Mouse (Mus musculus) embryonic facial prominence, embryonic 12.5 days (tissue): ENCODE results near the gene Atad1. TPM values are rescaled to one million over a fixed set of nuclear protein-coding genes. Genes with fewer than 3 reads are reported as not detected.
"Not testable (repeated sequence)": the region's sequence is repeated elsewhere in the genome, so short reads cannot be mapped to it uniquely, and the experiment has no call there.

Source experiments
- ATAC-seq: fragments of 200-750 bp; cut with Nextera tagmentation; 2 replicates; pipeline ENCODE4 v1.8.0; 2017; ENCODE audit not compliant: insufficient number of reproducible peaks, insufficient read depth, low FRiP score, low TSS enrichment
- H3K27ac ChIP-seq: fragments of 300-500 bp; sonication (generic); 2 replicates; pipeline ENCODE4 v1.5.1; 2016; ENCODE audit warnings: mild to moderate bottlenecking
- H3K27me3 ChIP-seq: fragments of 300-500 bp; sonication (generic); 2 replicates; pipeline ENCODE4 v1.6.1; 2016; ENCODE audit warnings: mild to moderate bottlenecking, moderate library complexity
- H3K36me3 ChIP-seq: fragments of 300-500 bp; sonication (generic); 2 replicates; pipeline ENCODE4 v1.6.1; 2016; ENCODE audit warnings: mild to moderate bottlenecking
- H3K4me1 ChIP-seq: fragments of 300-500 bp; sonication (generic); 2 replicates; pipeline ENCODE4 v1.6.1; 2016
- H3K4me2 ChIP-seq: fragments of 300-500 bp; sonication (generic); replicated peaks from 2 replicates; pipeline ENCODE4 v1.6.1; 2016; ENCODE audit warnings: mild to moderate bottlenecking, moderate library complexity
- H3K4me3 ChIP-seq: fragments of 300-500 bp; sonication (generic); 2 replicates; pipeline ENCODE4 v1.5.1; 2016; ENCODE audit warnings: mild to moderate bottlenecking
- H3K9ac ChIP-seq: fragments of 300-500 bp; sonication (generic); 2 replicates; pipeline ENCODE4 v1.6.1; 2016; ENCODE audit warnings: mild to moderate bottlenecking, moderate library complexity
- H3K9me3 ChIP-seq: fragments of 300-500 bp; sonication (generic); 2 replicates; pipeline ENCODE4 v1.6.1; 2016; ENCODE audit warnings: mild to moderate bottlenecking, moderate library complexity
- WGBS: fragments of 180-500 bp; shearing (Covaris S2); methylation state at CpG from one replicate; pipeline ENCODE4 v1.1.7; 2016; 5-methylcytosine and 5-hydroxymethylcytosine counted together
- polyA plus RNA-seq: library from polyadenylated mRNA; unstranded; fragments of >200 nt; fragmentation: Nextera tagmentation; extraction: Ambion mirVana; gene quantifications from 2 replicates; pipeline ENCODE4 v1.2.1, GENCODE M21; 2016

The Atad1 gene
- polyA plus RNA-seq, 1 experiment from 2014 or later: 67.6 TPM

DNA sequence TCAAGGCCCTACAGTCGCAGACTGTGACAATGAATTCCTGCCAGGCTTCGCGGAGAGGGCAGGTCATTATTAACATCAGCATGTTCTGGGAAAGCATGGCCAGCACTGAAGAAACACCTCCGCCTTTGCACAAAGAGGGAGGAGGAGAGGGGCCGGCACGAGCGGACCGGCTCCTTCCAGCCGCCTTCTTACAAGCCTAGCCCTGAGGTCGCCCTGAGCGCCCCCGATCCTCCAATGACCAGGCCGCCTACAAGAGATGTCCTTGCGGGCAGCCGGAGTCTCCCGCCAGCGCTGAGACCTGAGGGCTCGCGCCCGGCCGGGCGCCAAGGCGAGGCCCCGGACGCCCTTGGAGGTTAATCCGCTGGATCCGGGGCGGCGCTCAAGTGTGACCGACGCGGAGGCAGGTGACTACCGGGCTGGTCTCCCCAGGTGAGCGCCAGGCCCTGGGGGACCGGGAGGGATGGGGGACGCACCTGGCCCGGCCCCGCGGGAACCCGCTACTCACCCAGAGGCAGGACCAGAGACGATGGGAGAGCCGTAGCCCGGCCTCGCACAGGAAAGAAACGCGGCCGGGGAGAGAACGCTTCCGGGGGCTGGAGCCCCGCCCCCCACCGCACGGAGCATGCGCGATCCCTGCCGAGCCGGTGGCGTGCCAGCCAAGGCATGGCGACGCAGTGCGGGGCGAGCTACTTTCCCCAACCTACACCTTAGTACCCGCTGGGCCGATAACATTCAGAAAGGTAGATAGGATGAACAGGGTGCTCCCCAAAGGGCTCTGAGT lies 27.6 kb downstream of the Atad1 start:
- no peaks in the 10 kb centered on the region for H3K27me3 ChIP-seq
- peak overlapping the region; percentile 86 for H3K9ac ChIP-seq
- peak; percentile 93 for ATAC-seq
- no peaks in the 10 kb centered on the region for H3K9me3 ChIP-seq
- peak overlapping the region; percentile 89 for H3K4me3 ChIP-seq
- peaks cover 6% of the 10 kb centered on the region for H3K4me1 ChIP-seq
- peak overlapping the region; percentile 73 for H3K27ac ChIP-seq
- H3K36me3 ChIP-seq: 0 out of 2 replicates have a peak, but pooled peaks cover 4% of the 10 kb centered on the region
- peak overlapping the region; percentile 66 for H3K4me2 ChIP-seq
- under 1% methylated on average over 62 of the region's 63 CpGs for WGBS

DNA sequence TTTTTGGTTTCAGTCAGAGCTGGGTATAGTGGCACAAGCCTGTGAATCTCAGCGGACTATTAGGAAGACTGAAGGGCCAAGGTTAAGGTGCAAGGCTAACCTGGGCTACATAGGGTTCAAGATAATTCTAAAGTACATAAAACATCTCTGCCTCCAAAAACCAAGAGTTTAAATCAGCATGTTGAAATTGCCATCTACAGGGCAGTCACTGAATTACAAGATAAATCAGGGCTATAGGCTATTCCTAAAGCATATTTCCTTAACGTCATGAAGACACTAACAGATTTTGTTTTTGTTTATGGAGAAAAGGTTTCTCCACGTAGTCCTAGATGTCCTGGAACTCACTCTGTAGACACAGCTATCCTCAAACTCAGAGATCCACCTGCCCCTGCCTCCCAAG lies 29.3 kb downstream of the Atad1 start:
- H3K4me2 ChIP-seq: no peak overlapping the region
- no peak overlapping the region for H3K9ac ChIP-seq
- peaks cover 7% of the 10 kb centered on the region for H3K36me3 ChIP-seq
- no peak overlapping the region for H3K4me3 ChIP-seq
- WGBS: 73% methylated on average over 3 of the region's 3 CpGs
- H3K27ac ChIP-seq: no peak overlapping the region
- no peaks in the 10 kb centered on the region for H3K27me3 ChIP-seq
- no peak for ATAC-seq
- H3K4me1 ChIP-seq: peaks cover 6% of the 10 kb centered on the region
- no peaks in the 10 kb centered on the region for H3K9me3 ChIP-seq

DNA sequence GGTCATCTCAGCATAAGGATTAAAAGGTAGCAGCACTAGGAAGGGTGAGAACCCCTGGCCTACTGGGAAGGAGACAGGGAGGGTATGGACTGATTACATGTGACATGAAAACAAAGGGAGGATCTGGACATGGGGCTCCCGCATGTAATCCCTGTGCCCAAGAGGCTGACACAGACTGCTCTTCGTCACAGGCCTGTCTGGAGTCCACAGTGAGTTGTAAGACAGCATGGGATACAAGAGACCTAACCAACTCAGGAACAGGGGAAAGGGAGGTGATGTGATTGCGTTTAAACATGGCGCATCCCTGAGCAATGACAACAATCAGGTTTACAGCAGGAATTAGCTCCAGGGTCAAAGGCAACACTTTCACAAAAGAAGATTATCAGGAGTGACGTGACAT lies 30.6 kb downstream of the Atad1 start:
- H3K9me3 ChIP-seq: no peaks in the 10 kb centered on the region
- no peak overlapping the region for H3K27ac ChIP-seq
- WGBS: 90% methylated on average over 5 of the region's 5 CpGs
- H3K4me1 ChIP-seq: peaks cover 6% of the 10 kb centered on the region
- H3K9ac ChIP-seq: no peak overlapping the region
- H3K27me3 ChIP-seq: no peaks in the 10 kb centered on the region
- H3K36me3 ChIP-seq: peaks cover 19% of the 10 kb centered on the region
- ATAC-seq: no peak
- no peak overlapping the region for H3K4me3 ChIP-seq
- H3K4me2 ChIP-seq: no peak overlapping the region

DNA sequence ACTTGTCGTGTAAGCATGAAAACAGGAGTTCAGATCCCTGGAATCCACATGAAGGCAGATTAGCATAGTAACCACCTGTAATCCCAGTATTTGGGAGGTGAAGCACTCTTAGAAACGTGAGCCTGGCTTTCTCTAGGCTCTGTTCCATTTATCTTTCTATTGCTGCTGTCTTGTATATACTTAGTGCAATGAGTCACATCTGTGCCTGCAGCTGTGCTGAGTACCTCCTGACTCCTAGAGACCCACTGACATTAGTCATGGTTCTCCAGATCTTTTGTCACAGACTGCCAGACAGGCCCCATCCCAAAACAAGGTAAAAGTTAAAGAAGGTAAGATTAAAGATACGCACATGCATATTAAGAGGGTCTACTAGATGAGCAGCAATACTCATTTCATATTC lies 37.4 kb downstream of the Atad1 start:
- no peak overlapping the region for H3K4me2 ChIP-seq
- no peaks in the 10 kb centered on the region for H3K9me3 ChIP-seq
- no peaks in the 10 kb centered on the region for H3K4me1 ChIP-seq
- no peak overlapping the region for H3K27ac ChIP-seq
- peaks cover 46% of the 10 kb centered on the region for H3K36me3 ChIP-seq
- ATAC-seq: no peak
- no peak overlapping the region for H3K9ac ChIP-seq
- WGBS: 87% methylated on average over 3 of the region's 3 CpGs
- H3K4me3 ChIP-seq: no peak overlapping the region
- no peaks in the 10 kb centered on the region for H3K27me3 ChIP-seq

DNA sequence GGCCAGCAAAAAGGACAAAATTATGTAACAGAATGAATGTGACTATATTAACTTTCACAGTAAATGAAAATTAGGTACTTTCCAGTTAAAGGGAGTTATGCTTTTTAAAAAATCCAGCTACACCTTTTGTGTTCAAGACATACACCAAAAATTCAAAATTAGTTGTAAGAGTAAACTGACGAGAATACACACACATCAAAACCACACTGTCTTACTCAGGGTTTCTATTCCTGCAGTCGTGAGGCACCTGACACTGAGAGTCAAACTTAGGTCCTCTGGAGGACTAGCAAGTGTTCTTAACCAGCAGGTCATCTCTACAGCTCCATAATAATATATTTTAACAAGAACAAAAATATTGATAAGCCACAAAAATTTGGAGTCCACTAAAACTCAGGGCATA lies 42.9 kb downstream of the Atad1 start:
- Histone ChIP-seq H3K4me2 (no peak overlapping the region), H3K4me1 (no peaks in the 10 kb centered on the region), H3K9me3 (no peaks in the 10 kb centered on the region), H3K27ac (no peak overlapping the region), H3K9ac (no peak overlapping the region), H3K27me3 (no peaks in the 10 kb centered on the region), H3K36me3 (peaks cover 58% of the 10 kb centered on the region), H3K4me3 (no peak overlapping the region)
- 88% methylated on average over 2 of the region's 2 CpGs for WGBS
- no peak for ATAC-seq

DNA sequence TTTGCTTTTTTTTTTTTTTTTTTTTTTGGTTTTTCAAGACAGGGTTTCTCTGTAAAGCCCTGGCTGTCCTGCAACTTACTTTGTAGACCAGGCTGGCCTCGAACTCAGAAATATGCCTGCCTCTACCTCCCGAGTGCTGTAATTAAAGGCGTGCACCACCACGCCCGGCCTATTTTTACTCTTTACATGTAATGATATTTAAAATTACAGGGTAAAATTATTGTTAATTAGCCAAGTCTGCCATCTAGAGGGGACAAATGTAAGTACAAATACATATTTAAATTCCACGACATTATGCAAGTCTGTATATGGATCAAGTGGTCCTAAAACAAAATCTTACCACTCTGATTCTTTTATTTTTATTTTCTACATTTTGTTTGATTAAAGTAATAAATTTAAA lies 49.9 kb downstream of the Atad1 start:
- Histone ChIP-seq H3K27ac (no peak overlapping the region), H3K4me1 (no peaks in the 10 kb centered on the region), H3K9ac (no peak overlapping the region), H3K9me3 (no peaks in the 10 kb centered on the region), H3K4me2 (no peak overlapping the region), H3K4me3 (no peak overlapping the region), H3K36me3 (peaks cover 48% of the 10 kb centered on the region), H3K27me3 (no peaks in the 10 kb centered on the region)
- ATAC-seq: no peak
- WGBS: 73% methylated on average over 6 of the region's 6 CpGs

DNA sequence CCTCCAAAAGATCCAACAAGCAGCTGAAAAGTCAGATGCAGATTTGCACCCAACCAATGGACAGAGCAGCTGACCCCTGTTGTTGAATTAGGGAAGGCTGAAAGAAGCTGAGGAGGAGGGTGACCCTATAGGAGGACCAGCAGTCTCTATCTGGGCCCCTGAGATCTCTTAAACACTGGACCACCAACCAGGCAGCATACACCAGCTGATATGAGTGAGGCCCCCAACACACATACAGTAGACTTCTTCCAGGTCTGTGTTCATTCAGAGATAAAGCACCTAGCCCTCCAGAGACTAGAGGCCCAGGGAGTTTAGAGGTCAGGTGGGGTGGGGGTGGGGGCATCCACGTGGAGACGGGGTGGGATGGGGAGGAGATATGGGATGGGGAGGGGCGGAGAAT lies 51.4 kb downstream of the Atad1 start:
- H3K27me3 ChIP-seq, H3K9me3 ChIP-seq, H3K9ac ChIP-seq, H3K4me1 ChIP-seq, H3K4me3 ChIP-seq, H3K4me2 ChIP-seq, H3K27ac ChIP-seq, ATAC-seq: not testable (repeated sequence)
- WGBS: 91% methylated on average over 3 of the region's 3 CpGs
- peaks cover 34% of the 10 kb centered on the region for H3K36me3 ChIP-seq

DNA sequence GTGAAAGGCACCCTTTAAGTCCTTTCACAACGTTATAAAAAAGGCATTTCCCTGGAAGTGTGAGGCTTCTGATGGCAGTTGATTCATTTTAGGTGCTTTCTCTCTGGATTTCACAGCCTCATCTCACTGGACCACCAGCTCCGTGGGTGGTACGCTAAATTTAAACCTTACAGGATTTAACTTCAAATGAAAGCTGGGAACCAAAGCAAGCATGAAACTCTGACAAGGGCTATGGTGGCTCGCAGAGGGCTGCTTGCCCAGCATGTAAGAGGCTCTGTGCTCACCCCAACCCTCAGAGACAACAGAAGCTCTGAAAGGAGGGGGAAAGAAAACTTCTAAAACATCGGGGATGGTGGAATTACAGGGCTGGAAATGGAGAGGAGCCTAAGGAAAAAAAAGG lies 51.9 kb downstream of the Atad1 start:
- H3K9ac ChIP-seq: no peak overlapping the region
- H3K27me3 ChIP-seq: no peaks in the 10 kb centered on the region
- peaks cover 29% of the 10 kb centered on the region for H3K36me3 ChIP-seq
- ATAC-seq: no peak
- no peak overlapping the region for H3K4me3 ChIP-seq
- H3K4me1 ChIP-seq: no peaks in the 10 kb centered on the region
- H3K9me3 ChIP-seq: no peaks in the 10 kb centered on the region
- WGBS: 90% methylated on average over 5 of the region's 5 CpGs
- H3K4me2 ChIP-seq: no peak overlapping the region
- no peak overlapping the region for H3K27ac ChIP-seq

DNA sequence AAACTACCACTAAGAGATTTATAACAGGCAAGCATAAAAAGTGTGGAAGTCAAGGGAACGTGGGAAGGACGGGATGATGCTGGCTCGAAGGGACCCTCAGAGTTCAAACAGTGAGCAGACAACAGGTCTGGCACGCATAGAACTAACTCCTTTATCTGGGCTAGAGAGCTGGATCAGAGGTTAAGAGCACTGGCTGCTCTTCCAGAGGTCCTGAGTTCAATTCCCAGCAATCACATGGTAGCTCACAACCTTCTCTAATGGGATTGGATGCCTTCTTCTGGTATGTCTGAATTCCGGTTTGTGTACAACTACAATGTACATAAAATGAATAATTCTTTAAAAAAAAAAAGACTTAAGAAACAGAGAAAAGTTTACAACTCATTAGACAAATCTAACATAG lies 56.5 kb downstream of the Atad1 start:
- Histone ChIP-seq H3K9me3 (no peaks in the 10 kb centered on the region), H3K4me3 (no peak overlapping the region), H3K9ac (no peak overlapping the region), H3K36me3 (peaks cover 25% of the 10 kb centered on the region), H3K27ac (no peak overlapping the region), H3K4me1 (no peaks in the 10 kb centered on the region), H3K4me2 (no peak overlapping the region), H3K27me3 (no peaks in the 10 kb centered on the region)
- no peak for ATAC-seq
- WGBS: 90% methylated on average over 5 of the region's 5 CpGs

DNA sequence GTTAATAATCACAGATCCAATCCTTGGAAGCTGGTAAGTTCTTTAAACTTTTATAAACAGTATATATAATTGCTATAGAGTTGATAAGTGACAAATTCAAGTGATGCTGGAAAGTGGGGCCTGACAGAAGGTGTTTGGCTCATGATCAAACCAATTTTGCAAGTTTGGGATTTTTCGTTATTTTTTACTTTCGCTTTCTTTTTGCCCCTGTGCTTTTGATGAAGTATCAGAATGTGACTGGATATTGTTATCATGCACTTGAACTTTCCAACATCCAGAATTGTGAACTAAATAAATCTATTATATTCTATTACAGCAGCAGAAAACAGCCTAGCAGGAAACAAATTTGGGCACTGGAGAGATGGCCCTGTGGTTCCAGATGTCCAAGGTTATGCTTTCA lies 58.7 kb downstream of the Atad1 start:
- ATAC-seq: no peak
- H3K4me1 ChIP-seq: no peaks in the 10 kb centered on the region
- WGBS: 98% methylated on average over 2 of the region's 2 CpGs
- H3K27ac ChIP-seq: no peak overlapping the region
- H3K9ac ChIP-seq: no peak overlapping the region
- H3K9me3 ChIP-seq: no peaks in the 10 kb centered on the region
- peaks cover 15% of the 10 kb centered on the region for H3K36me3 ChIP-seq
- no peak overlapping the region for H3K4me2 ChIP-seq
- H3K27me3 ChIP-seq: no peaks in the 10 kb centered on the region
- no peak overlapping the region for H3K4me3 ChIP-seq

DNA sequence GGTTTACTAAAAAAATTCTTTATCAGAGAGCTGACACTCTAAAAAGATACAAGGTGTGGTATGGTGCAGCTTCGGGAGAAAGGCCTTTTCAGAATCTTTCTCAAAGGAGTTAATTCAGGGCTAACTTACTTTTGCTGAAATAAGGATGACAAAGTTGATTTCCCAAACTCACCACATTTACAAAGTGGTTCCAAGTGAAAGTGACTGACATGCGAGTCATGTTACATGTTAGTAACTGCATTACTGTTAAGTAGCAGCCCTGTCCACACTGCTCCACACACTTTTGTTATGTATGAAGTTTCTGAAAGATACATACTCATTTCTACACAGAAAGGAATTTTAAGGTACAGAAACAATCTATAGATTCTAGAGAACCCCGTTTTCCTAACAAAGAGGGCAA lies 63.8 kb downstream of the Atad1 start:
- ATAC-seq: no peak
- Histone ChIP-seq H3K27ac (no peak overlapping the region), H3K9me3 (no peaks in the 10 kb centered on the region), H3K4me2 (no peak overlapping the region), H3K4me3 (no peak overlapping the region), H3K36me3 (peaks cover 23% of the 10 kb centered on the region), H3K27me3 (no peaks in the 10 kb centered on the region), H3K9ac (no peak overlapping the region), H3K4me1 (no peaks in the 10 kb centered on the region)
- 89% methylated on average over 3 of the region's 3 CpGs for WGBS

DNA sequence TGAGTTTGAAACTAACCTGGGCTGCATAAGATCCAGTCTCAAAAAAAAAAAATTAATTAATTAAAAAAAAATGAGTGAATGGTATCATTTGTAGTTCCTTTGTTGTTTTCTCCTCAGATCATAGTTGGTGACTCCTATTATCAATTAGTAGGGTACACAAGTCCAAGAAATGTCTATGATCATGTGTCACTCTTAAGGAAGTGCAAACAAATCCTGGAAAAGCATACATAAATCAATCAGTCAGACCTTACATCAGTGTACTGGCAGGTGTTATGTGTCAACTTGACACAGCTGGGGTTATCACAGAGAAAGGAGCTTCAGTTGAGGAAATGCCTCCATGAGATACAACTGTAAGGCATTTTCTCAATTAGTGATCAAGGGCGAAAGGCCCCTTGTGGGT lies 71.8 kb downstream of the Atad1 start:
- H3K27ac ChIP-seq, H3K9ac ChIP-seq, H3K4me3 ChIP-seq, H3K4me1 ChIP-seq, H3K36me3 ChIP-seq, ATAC-seq, H3K27me3 ChIP-seq, H3K4me2 ChIP-seq, H3K9me3 ChIP-seq: not testable (repeated sequence)
- WGBS: 87% methylated on average over 1 of the region's 1 CpGs
